Mouse (Mus musculus) liver, adult (tissue): ENCODE measurements around the gene Arid1b.

Experiments
- GATA4 ChIP-seq: IDR thresholded peaks from 2 replicates; pipeline ENCODE4 v1.6.1; 2014; ENCODE audit warnings: mild to moderate bottlenecking, low read length; ENCODE audit not compliant: insufficient replicate concordance

Arid1b gene

GRCm38 (mm10) chr17:5077996-5078395 lies 83.9 kb downstream of the Arid1b start:
- no peak for TF ChIP-seq GATA4

GRCm38 (mm10) chr17:5078576-5078975 lies 84.4 kb downstream of the Arid1b start:
- no peak for TF ChIP-seq GATA4

- TF ChIP-seq GATA4: no peak
Measured at GRCm38 (mm10) chr17:5080884-5081419, 86.8 kb downstream of the Arid1b start.

GRCm38 (mm10) chr17:5082274-5082673 lies 88.1 kb downstream of the Arid1b start:
- TF ChIP-seq GATA4: no peak

GRCm38 (mm10) chr17:5083497-5083896 lies 89.4 kb downstream of the Arid1b start:
- no peak for TF ChIP-seq GATA4

GRCm38 (mm10) chr17:5084139-5084538 lies 90.0 kb downstream of the Arid1b start:
- TF ChIP-seq GATA4: no peak

- TF ChIP-seq GATA4: no peak
Measured at GRCm38 (mm10) chr17:5085004-5085403, 90.9 kb downstream of the Arid1b start.

GRCm38 (mm10) chr17:5085942-5086341 lies 91.8 kb downstream of the Arid1b start:
- TF ChIP-seq GATA4: no peak

GRCm38 (mm10) chr17:5088822-5089221 lies 94.7 kb downstream of the Arid1b start:
- TF ChIP-seq GATA4: no peak

- no peak for TF ChIP-seq GATA4
Measured at GRCm38 (mm10) chr17:5089541-5089940, 95.4 kb downstream of the Arid1b start.

- TF ChIP-seq GATA4: no peak
Measured at GRCm38 (mm10) chr17:5091490-5091889, 97.4 kb downstream of the Arid1b start.

GRCm38 (mm10) chr17:5091934-5092333 lies 97.8 kb downstream of the Arid1b start:
- no peak for TF ChIP-seq GATA4

GRCm38 (mm10) chr17:5094636-5095035 lies 100.5 kb downstream of the Arid1b start:
- TF ChIP-seq GATA4: peak; percentile 99

- no peak for TF ChIP-seq GATA4
Measured at GRCm38 (mm10) chr17:5095741-5096140, 101.6 kb downstream of the Arid1b start.

- TF ChIP-seq GATA4: no peak
Measured at GRCm38 (mm10) chr17:5097046-5097445, 102.9 kb downstream of the Arid1b start.

GRCm38 (mm10) chr17:5097545-5098475 lies 103.7 kb downstream of the Arid1b start:
- no peak for TF ChIP-seq GATA4
